Mouse (Mus musculus): Measurements from ENCODE around the gene Adam1b. TPM values are rescaled to one million over a fixed set of nuclear protein-coding genes. Genes with fewer than 3 reads are reported as not detected.
"Not testable (repeated sequence)": the region's sequence is repeated elsewhere in the genome, so short reads cannot be mapped to it uniquely, and the experiment has no call there.

Gene Adam1b
- polyA plus RNA-seq, 1 experiment from 2014 or later, result 0.10 TPM

GRCm38 (mm10) chr5:121510009-121510408 is 6.8 kb upstream of the Adam1b start:
- Histone ChIP-seq H3K36me3 (ENCODE audit: control insufficient read depth, insufficient read depth, low read length) (no peaks in the 10 kb centered on the region), H3K9me3 (replicated peaks; ENCODE audit: control insufficient read depth, low read length) (no peaks in the 10 kb centered on the region), H3K4me1 (ENCODE audit: control insufficient read depth, insufficient read depth, low read length) (no peaks in the 10 kb centered on the region), H3K27ac (ENCODE audit: low read length) (no peak overlapping the region; the same call in 1 of the 2 replicates), H3K4me2 (ENCODE audit: low read depth, low read length) (no peak overlapping the region), H3K9ac (ENCODE audit: low read length) (no peak overlapping the region), H3K4me3 (replicated peaks; ENCODE audit: low read length) (no peak overlapping the region), H3K27me3 (ENCODE audit: control insufficient read depth, insufficient read depth, low read length) (no peaks in the 10 kb centered on the region)
- ATAC-seq (ENCODE audit: insufficient read depth, low FRiP score), result no peak
- WGBS, result 70% methylated on average over 7 of the region's 7 CpGs

DNA sequence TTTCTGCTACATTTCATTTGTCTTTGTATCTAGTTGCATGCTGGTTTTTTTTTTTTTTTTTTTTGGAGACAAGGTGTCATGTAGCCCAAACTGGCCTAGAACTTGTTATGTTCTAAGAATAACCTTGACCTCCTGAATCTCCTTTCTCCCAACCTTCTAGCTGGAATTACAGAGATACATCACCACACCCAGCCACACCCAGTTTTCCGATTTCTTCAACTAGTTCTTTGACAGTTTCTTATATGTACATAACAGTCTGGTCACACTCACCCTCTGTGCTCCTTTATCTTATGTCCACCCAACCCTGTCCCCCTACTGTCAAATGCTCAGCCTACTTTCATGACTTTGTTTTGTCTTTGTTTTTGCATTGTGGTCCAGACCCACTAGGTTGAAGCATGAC is 3.6 kb upstream of the Adam1b start:
- WGBS, result 59% methylated on average over 1 of the region's 1 CpGs
- Histone ChIP-seq H3K4me2 (ENCODE audit: low read depth, low read length) (no peak overlapping the region), H3K27ac (ENCODE audit: low read length) (no peak overlapping the region), H3K36me3 (ENCODE audit: control insufficient read depth, insufficient read depth, low read length) (no peaks in the 10 kb centered on the region), H3K4me3 (replicated peaks; ENCODE audit: low read length) (no peak overlapping the region), H3K27me3 (ENCODE audit: control insufficient read depth, insufficient read depth, low read length) (no peaks in the 10 kb centered on the region), H3K9ac (ENCODE audit: low read length) (no peak overlapping the region), H3K4me1 (ENCODE audit: control insufficient read depth, insufficient read depth, low read length) (no peaks in the 10 kb centered on the region), H3K9me3 (replicated peaks; ENCODE audit: control insufficient read depth, low read length) (no peaks in the 10 kb centered on the region)
- ATAC-seq (ENCODE audit: insufficient read depth, low FRiP score), result no peak

DNA sequence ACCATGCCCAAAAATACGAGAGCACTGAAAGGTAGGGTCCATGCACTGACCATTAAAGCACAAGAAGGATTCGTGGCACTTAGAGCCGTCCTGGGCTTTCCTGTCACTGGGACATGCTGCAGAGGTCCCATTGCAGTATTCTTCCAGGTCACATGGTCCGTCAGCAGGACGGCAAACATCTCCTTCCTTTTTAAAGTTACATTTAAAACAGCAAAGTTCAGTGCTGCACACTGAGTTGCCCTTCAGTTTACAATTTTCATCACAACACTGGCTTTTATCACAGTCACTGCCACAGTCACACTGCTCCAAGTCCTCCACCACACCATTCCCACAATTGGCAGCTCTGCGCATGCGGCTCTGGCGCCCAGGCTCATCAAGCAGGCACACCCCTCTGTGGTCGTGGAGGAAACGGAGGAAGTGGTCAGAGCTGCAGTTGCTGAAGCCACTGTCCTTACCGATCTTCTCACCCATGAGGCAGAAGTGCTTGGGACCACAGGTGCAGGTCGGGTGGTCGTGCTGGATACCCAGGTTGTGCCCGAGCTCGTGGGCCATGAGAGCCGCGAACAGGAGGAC is 1.7 kb downstream of the Adam1b start:
- not testable (repeated sequence) for H3K9me3 ChIP-seq (replicated peaks; ENCODE audit: control insufficient read depth, low read length); ATAC-seq (ENCODE audit: insufficient read depth, low FRiP score); H3K27ac ChIP-seq (ENCODE audit: low read length); H3K9ac ChIP-seq (ENCODE audit: low read length); H3K4me1 ChIP-seq (ENCODE audit: control insufficient read depth, insufficient read depth, low read length); H3K4me3 ChIP-seq (replicated peaks; ENCODE audit: low read length); H3K4me2 ChIP-seq (ENCODE audit: low read depth, low read length); H3K27me3 ChIP-seq (ENCODE audit: control insufficient read depth, insufficient read depth, low read length); H3K36me3 ChIP-seq (ENCODE audit: control insufficient read depth, insufficient read depth, low read length)
- 66% methylated on average over 10 of the region's 17 CpGs for WGBS

DNA sequence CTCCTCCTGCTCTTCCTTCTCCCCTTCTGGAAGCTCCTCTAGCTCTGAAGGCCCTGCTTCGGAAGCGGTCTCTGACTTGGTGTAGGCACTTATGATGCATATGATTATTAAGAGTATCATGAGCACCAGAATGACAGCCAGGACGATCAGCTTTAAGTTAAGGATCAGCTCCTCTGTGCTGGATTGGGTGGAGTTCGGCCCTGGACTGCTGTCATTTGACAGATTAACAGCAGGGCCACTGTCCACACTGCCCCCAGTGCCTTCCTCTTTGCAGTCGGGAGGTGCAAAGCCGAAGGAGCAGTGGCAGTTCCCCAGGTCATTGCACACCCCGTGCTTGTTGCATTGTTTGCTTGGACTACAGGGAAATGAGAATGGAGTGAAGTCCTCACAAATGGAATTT is 2.5 kb downstream of the Adam1b start:
- no peaks in the 10 kb centered on the region for H3K27me3 ChIP-seq (ENCODE audit: control insufficient read depth, insufficient read depth, low read length)
- H3K27ac ChIP-seq (ENCODE audit: low read length), result no peak overlapping the region
- no peaks in the 10 kb centered on the region for H3K36me3 ChIP-seq (ENCODE audit: control insufficient read depth, insufficient read depth, low read length)
- no peak overlapping the region for H3K4me3 ChIP-seq (replicated peaks; ENCODE audit: low read length)
- no peak overlapping the region for H3K4me2 ChIP-seq (ENCODE audit: low read depth, low read length)
- 60% methylated on average over 7 of the region's 7 CpGs for WGBS
- H3K9me3 ChIP-seq (replicated peaks; ENCODE audit: control insufficient read depth, low read length), result no peaks in the 10 kb centered on the region
- H3K4me1 ChIP-seq (ENCODE audit: control insufficient read depth, insufficient read depth, low read length), result no peaks in the 10 kb centered on the region
- no peak overlapping the region for H3K9ac ChIP-seq (ENCODE audit: low read length)
- no peak for ATAC-seq (ENCODE audit: insufficient read depth, low FRiP score)

GRCm38 (mm10) chr5:121493305-121493704 is 9.9 kb downstream of the Adam1b start:
- no peak for ATAC-seq (ENCODE audit: insufficient read depth, low FRiP score)
- Histone ChIP-seq H3K27me3 (ENCODE audit: control insufficient read depth, insufficient read depth, low read length) (no peaks in the 10 kb centered on the region), H3K4me3 (replicated peaks; ENCODE audit: low read length) (no peak overlapping the region), H3K4me2 (ENCODE audit: low read depth, low read length) (no peak overlapping the region), H3K9me3 (replicated peaks; ENCODE audit: control insufficient read depth, low read length) (no peaks in the 10 kb centered on the region), H3K36me3 (ENCODE audit: control insufficient read depth, insufficient read depth, low read length) (no peaks in the 10 kb centered on the region), H3K27ac (ENCODE audit: low read length) (no peak overlapping the region), H3K4me1 (ENCODE audit: control insufficient read depth, insufficient read depth, low read length) (no peaks in the 10 kb centered on the region), H3K9ac (ENCODE audit: low read length) (no peak overlapping the region)
- WGBS, result 71% methylated on average over 8 of the region's 8 CpGs

DNA sequence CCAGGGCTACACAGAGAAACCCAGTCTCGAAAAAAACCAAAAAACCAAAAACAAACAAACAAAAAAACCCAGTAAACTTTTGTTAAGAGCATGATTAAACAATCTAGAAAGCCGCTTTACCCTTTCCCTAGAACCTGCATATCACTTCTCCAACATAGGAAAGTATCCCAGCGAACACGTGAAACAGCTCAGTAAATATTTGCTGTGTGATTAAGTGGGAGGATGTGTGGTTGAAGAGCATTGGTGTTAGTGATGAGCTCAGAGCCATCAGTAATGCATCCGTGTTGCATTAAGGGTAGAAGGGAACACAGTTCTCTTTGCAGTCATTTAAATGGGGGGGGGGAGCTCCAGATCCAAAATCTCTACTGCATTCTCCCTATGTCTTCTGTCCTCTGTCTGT is 18.4 kb downstream of the Adam1b start:
- ATAC-seq (ENCODE audit: insufficient read depth, low FRiP score), result no peak
- H3K4me2 ChIP-seq (ENCODE audit: low read depth, low read length), result no peak overlapping the region
- H3K27me3 ChIP-seq (ENCODE audit: control insufficient read depth, insufficient read depth, low read length), result no peaks in the 10 kb centered on the region
- H3K27ac ChIP-seq (ENCODE audit: low read length), result no peak overlapping the region
- H3K36me3 ChIP-seq (ENCODE audit: control insufficient read depth, insufficient read depth, low read length), result no peaks in the 10 kb centered on the region
- no peaks in the 10 kb centered on the region for H3K9me3 ChIP-seq (replicated peaks; ENCODE audit: control insufficient read depth, low read length)
- H3K4me3 ChIP-seq (replicated peaks; ENCODE audit: low read length), result no peak overlapping the region
- no peaks in the 10 kb centered on the region for H3K4me1 ChIP-seq (ENCODE audit: control insufficient read depth, insufficient read depth, low read length)
- no peak overlapping the region for H3K9ac ChIP-seq (ENCODE audit: low read length)
- 56% methylated on average over 5 of the region's 5 CpGs for WGBS

DNA sequence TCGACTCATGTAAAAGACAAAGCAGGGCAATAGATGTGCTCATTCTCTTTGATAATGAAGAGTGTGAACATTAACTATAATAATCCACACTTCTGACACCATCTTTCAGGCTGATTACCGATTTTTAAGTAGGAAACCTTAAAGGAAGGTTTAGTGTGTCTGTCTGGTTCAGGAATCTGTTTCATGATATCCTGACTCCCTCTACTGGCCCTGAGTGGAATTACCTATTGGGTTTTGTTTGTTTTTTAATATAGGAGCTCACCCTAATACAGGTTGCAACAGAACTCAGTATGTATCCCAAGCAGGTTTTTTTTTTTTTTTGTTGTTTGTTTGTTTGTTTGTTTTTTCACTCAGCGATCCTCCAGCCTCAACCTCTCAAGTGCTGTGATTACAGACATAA is 25.6 kb downstream of the Adam1b start:
- Histone ChIP-seq H3K27me3 (ENCODE audit: control insufficient read depth, insufficient read depth, low read length) (no peaks in the 10 kb centered on the region), H3K4me3 (replicated peaks; ENCODE audit: low read length) (no peak overlapping the region), H3K9me3 (replicated peaks; ENCODE audit: control insufficient read depth, low read length) (no peaks in the 10 kb centered on the region), H3K27ac (ENCODE audit: low read length) (no peak overlapping the region), H3K36me3 (ENCODE audit: control insufficient read depth, insufficient read depth, low read length) (no peaks in the 10 kb centered on the region), H3K4me1 (ENCODE audit: control insufficient read depth, insufficient read depth, low read length) (0 out of 2 replicates have a peak, but pooled peaks cover 4% of the 10 kb centered on the region), H3K9ac (ENCODE audit: low read length) (no peak overlapping the region), H3K4me2 (ENCODE audit: low read depth, low read length) (no peak overlapping the region)
- WGBS, result 31% methylated on average over 3 of the region's 3 CpGs
- peak; percentile 44; the same call in 1 of the 2 replicates for ATAC-seq (ENCODE audit: insufficient read depth, low FRiP score)

- Histone ChIP-seq H3K27ac (ENCODE audit: low read length) (peak overlapping the region; percentile 51), H3K4me3 (replicated peaks; ENCODE audit: low read length) (no peak overlapping the region), H3K36me3 (ENCODE audit: control insufficient read depth, insufficient read depth, low read length) (no peaks in the 10 kb centered on the region), H3K4me1 (ENCODE audit: control insufficient read depth, insufficient read depth, low read length) (0 out of 2 replicates have a peak, but pooled peaks cover 4% of the 10 kb centered on the region), H3K4me2 (ENCODE audit: low read depth, low read length) (no peak overlapping the region), H3K9me3 (replicated peaks; ENCODE audit: control insufficient read depth, low read length) (no peaks in the 10 kb centered on the region), H3K27me3 (ENCODE audit: control insufficient read depth, insufficient read depth, low read length) (no peaks in the 10 kb centered on the region), H3K9ac (ENCODE audit: low read length) (no peak overlapping the region)
- ATAC-seq (ENCODE audit: insufficient read depth, low FRiP score), result peak; percentile 43; the same call in 1 of the 2 replicates
- 50% methylated on average over 1 of the region's 1 CpGs for WGBS
Measured at GRCm38 (mm10) chr5:121476040-121476439, 27.2 kb downstream of the Adam1b start.

DNA sequence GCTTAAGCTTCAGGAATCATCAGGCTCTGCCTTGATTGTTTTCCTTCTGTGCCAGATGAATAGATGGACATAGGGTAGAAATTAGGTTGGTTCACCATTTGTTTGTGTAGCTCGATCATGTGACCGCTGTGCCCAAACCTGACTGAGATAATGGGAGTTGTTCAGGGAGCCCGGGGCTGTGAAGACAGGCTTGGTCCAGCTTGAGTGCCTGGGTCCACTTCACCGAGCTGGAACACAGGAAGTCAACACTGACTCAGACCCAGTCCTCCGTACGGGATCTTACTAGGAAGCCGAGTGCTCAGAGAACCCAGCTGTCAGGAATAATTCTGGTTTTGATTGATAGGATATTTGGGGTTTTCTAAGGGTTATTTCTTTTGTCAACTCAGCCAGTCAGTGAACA is 28.6 kb downstream of the Adam1b start:
- no peak overlapping the region for H3K27ac ChIP-seq (ENCODE audit: low read length)
- peaks cover 11% of the 10 kb centered on the region for H3K4me1 ChIP-seq (ENCODE audit: control insufficient read depth, insufficient read depth, low read length)
- ATAC-seq (ENCODE audit: insufficient read depth, low FRiP score), result no peak
- H3K9ac ChIP-seq (ENCODE audit: low read length), result no peak overlapping the region
- no peaks in the 10 kb centered on the region for H3K9me3 ChIP-seq (replicated peaks; ENCODE audit: control insufficient read depth, low read length)
- H3K27me3 ChIP-seq (ENCODE audit: control insufficient read depth, insufficient read depth, low read length), result no peaks in the 10 kb centered on the region
- H3K4me2 ChIP-seq (ENCODE audit: low read depth, low read length), result no peak overlapping the region
- 49% methylated on average over 7 of the region's 7 CpGs for WGBS
- no peaks in the 10 kb centered on the region for H3K36me3 ChIP-seq (ENCODE audit: control insufficient read depth, insufficient read depth, low read length)
- H3K4me3 ChIP-seq (replicated peaks; ENCODE audit: low read length), result no peak overlapping the region
